Mouse (Mus musculus) midbrain, embryonic 11.5 days (tissue): ENCODE data around the gene Csnk2a1. TPM values are rescaled to one million over a fixed set of nuclear protein-coding genes. Genes with fewer than 3 reads are reported as not detected.
A peak's percentile ranks its signal among the peaks of the same experiment; 100 is the strongest.

ENCODE experiments used
- ATAC-seq: fragments of 200-750 bp; cut with Nextera tagmentation; 2 replicates; pipeline ENCODE4 v1.8.0; 2017; ENCODE audit warnings: moderate TSS enrichment, moderate library complexity; ENCODE audit not compliant: low FRiP score
- DNase-seq: peaks from one replicate; pipeline ENCODE4 v3.0.0; 2015; ENCODE audit warnings: low spot score; ENCODE audit errors: missing footprints
- H3K27ac ChIP-seq: fragments of 300-500 bp; sonication (generic); 2 replicates; pipeline ENCODE4 v1.5.1; 2014; ENCODE audit warnings: low read depth, low read length
- H3K27me3 ChIP-seq: fragments of 300-500 bp; sonication (generic); 2 replicates; pipeline ENCODE4 v1.6.1; 2014; ENCODE audit warnings: mild to moderate bottlenecking, low read length, moderate library complexity, mixed read lengths; ENCODE audit not compliant: control insufficient read depth, insufficient read depth
- H3K36me3 ChIP-seq: fragments of 300-500 bp; sonication (generic); 2 replicates; pipeline ENCODE4 v1.6.1; 2014; ENCODE audit warnings: mild to moderate bottlenecking, low read length, moderate library complexity, mixed read lengths; ENCODE audit not compliant: control insufficient read depth, insufficient read depth
- H3K4me1 ChIP-seq: fragments of 300-500 bp; sonication (generic); 2 replicates; pipeline ENCODE4 v1.6.1; 2014; ENCODE audit warnings: low read length; ENCODE audit not compliant: control insufficient read depth, insufficient read depth
- H3K4me2 ChIP-seq: fragments of 300-500 bp; sonication (generic); 2 replicates; pipeline ENCODE4 v1.6.1; 2014; ENCODE audit warnings: mild to moderate bottlenecking, moderate library complexity
- H3K4me3 ChIP-seq: fragments of 300-500 bp; sonication (generic); 2 replicates; pipeline ENCODE4 v1.5.1; 2014; ENCODE audit warnings: low read depth, low read length
- H3K9ac ChIP-seq: fragments of 300-500 bp; sonication (generic); 2 replicates; pipeline ENCODE4 v1.6.1; 2014; ENCODE audit warnings: low read length
- H3K9me3 ChIP-seq: fragments of 300-500 bp; sonication (generic); 2 replicates; pipeline ENCODE4 v1.6.1; 2016; ENCODE audit warnings: low read length; ENCODE audit not compliant: control insufficient read depth
- WGBS: fragments of 180-500 bp; shearing (Covaris S2); extraction: QIAGEN DNeasy Blood & Tissue Kit; methylation state at CpG from one replicate; pipeline ENCODE4 v1.1.7; 2014; 5-methylcytosine and 5-hydroxymethylcytosine counted together
- polyA plus RNA-seq: library from polyadenylated mRNA; unstranded; fragments of >200 nt; fragmentation: Nextera tagmentation; extraction: Ambion mirVana; gene quantifications from 2 replicates; pipeline ENCODE4 v1.2.1, GENCODE M21; 2014

The Csnk2a1 gene
- polyA plus RNA-seq = 60.1 and 63.8 TPM in 2 replicates

DNA sequence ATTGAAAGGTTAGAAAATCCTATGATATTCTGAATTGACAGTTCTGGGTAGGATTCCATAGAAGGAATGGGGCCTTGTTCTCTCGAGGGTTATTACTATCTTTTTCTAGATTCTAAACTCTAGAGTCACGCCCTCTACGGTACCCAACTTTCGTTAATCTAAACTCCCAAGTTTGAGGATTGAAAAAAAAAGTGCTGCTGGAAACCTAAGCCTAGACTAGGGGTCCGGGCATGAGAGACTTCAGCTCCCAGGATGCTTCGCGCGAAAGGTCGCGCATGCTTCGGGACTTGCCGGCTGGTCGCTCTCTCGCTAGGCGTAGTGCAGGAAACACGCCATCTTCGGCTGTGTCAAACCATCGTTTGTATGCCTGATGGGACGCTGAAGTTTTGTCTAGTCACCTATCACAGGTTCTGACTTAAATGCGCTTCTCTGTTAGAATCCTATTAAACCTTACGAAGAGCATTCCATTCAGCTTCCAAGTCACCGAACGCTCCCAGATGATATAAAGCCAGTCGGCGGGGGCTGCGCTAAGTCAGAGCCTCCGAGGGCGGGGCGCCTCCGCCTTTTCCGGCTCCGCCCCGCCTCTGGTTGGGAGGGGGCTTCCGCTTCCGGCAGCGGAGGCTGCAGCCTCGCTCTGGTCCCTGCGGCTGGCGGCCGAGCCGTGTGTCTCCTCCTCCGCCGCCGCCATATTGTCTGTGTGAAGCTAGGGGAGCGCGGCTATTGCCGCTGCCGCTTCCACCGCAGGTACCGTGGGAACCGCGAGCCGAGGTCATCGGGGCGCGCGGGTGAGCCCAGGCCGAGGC is at the start of gene Csnk2a1:
Gene Csnk2a1 (plus strand): TSS at position 592 of the 803 bp plus-strand sequence.
- Histone ChIP-seq H3K27ac (peak within 1 kb of the TSS; percentile 90), H3K4me1 (peaks cover 15% of the 10 kb centered on the region), H3K9ac (peak within 1 kb of the TSS; percentile 96), H3K4me3 (peak within 1 kb of the TSS; percentile 81), H3K4me2 (peak within 1 kb of the TSS; percentile 75), H3K36me3 (no peaks in the 10 kb centered on the region), H3K9me3 (no peaks in the 10 kb centered on the region), H3K27me3 (no peaks in the 10 kb centered on the region)
- WGBS = under 1% methylated on average over 54 of the region's 58 CpGs
- DNase-seq = peak; percentile 99
- peak; percentile 96 for ATAC-seq

DNA sequence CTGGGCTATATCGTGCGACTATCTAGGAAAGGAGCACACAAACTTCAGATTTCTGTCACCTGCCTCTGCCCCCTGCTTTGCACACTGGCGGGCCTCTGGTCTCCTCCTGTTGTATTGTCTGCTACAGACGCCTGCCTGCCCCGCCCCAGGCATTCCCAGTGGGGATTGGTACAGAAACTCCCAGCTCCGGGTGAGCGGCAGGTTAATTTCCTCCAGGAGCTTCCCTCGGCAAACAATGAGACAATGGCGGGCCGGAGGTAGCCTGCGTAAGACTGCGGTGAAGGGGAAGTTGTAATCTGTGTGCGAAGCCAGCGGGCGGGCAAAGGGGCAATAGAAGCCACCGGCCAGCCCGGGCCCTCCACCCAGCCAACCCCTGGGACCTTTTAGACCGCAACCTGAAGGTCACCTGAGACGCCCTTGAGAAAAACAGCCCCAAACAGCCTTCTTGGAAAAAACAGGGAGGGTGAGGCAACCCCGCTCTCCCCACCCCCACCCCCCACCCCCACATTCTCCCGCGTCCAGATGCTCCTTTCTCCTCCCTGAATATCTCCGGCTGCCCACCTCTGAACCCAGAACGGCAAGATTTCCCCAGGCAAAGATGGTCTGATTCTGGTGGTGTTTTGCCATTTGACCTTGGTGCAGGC is 49.4 kb upstream of the Csnk2a1 start:
- H3K9ac ChIP-seq = no peak overlapping the region; the same call in 1 of the 2 replicates
- no peak overlapping the region for H3K27ac ChIP-seq
- no peaks in the 10 kb centered on the region for H3K27me3 ChIP-seq
- peak; percentile 59; the same call in 1 of the 2 replicates for ATAC-seq
- H3K4me1 ChIP-seq = no peaks in the 10 kb centered on the region
- H3K9me3 ChIP-seq = no peaks in the 10 kb centered on the region
- 11% methylated on average over 24 of the region's 24 CpGs for WGBS
- H3K36me3 ChIP-seq = no peaks in the 10 kb centered on the region
- no peak overlapping the region for H3K4me3 ChIP-seq
- no peak for DNase-seq
- H3K4me2 ChIP-seq = peak overlapping the region; percentile 36

DNA sequence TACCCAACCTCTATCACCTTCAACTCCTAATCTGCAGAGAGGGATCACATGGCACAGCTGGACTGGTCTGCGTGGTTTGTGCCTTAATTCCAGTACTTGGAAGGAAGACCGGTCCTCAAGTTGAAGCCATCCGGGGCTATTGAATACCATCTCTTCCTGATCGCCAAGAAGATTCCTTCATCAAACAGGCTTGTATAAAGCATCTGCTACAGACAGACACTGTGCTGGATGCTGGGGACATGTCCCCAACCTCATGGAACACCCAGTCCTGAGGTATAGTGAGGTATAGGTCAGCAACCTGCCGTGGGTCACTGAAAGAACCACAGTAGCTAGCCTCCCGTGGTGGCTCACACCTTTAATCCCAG is 48.9 kb upstream of the Csnk2a1 start:
- WGBS = 73% methylated on average over 6 of the region's 6 CpGs
- Histone ChIP-seq H3K4me2 (no peak overlapping the region), H3K36me3 (no peaks in the 10 kb centered on the region), H3K27ac (no peak overlapping the region), H3K9ac (no peak overlapping the region; the same call in 1 of the 2 replicates), H3K9me3 (no peaks in the 10 kb centered on the region), H3K4me1 (no peaks in the 10 kb centered on the region), H3K27me3 (no peaks in the 10 kb centered on the region), H3K4me3 (no peak overlapping the region)
- ATAC-seq (no peak), DNase-seq (no peak)

DNA sequence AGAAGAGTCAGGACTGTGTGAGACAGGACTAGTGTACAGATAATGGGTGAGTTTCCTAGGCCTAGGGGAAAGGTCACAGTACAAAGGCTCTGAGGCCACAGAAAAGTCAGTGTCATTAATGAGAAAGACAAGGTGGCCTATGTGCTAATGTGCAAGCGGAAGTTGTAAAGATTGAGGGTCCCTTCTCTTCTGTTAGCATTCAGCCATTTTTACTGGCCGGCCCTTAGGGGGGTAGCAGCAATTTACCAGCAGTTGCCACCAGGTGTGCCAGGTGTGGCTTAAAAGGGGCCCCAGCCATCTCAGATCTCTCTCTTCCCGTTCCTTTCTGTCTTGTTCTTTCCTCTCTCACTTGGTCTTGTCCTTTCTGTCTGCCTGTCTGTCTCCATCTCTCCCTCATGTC is 48.3 kb upstream of the Csnk2a1 start:
- Histone ChIP-seq H3K27ac (no peak overlapping the region), H3K27me3 (no peaks in the 10 kb centered on the region), H3K4me1 (no peaks in the 10 kb centered on the region), H3K4me2 (no peak overlapping the region), H3K36me3 (no peaks in the 10 kb centered on the region), H3K9ac (no peak overlapping the region), H3K9me3 (no peaks in the 10 kb centered on the region), H3K4me3 (no peak overlapping the region)
- 90% methylated on average over 3 of the region's 3 CpGs for WGBS
- ATAC-seq = no peak
- DNase-seq = no peak

DNA sequence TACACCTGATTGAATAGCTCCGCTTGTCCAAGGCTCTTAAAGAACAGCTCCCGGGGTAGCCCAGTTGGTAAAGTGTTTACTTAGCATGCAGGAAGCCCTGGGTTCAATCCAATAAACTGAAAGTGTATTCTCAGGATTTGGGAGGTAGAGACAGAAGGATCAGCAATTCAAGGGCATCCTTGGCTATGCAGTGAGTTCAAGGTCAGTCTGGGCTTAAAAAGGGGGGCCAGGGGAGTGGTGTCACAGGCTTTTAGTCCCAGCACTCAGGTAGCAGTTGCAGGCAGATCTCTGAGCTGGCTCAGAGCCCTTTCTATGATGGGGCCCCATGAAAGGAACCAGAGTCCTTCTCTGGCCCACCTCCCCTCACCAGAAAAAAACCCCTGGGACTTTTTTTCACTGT is 47.3 kb upstream of the Csnk2a1 start:
- no peak for DNase-seq
- no peak overlapping the region for H3K4me2 ChIP-seq
- WGBS = 72% methylated on average over 2 of the region's 2 CpGs

DNA sequence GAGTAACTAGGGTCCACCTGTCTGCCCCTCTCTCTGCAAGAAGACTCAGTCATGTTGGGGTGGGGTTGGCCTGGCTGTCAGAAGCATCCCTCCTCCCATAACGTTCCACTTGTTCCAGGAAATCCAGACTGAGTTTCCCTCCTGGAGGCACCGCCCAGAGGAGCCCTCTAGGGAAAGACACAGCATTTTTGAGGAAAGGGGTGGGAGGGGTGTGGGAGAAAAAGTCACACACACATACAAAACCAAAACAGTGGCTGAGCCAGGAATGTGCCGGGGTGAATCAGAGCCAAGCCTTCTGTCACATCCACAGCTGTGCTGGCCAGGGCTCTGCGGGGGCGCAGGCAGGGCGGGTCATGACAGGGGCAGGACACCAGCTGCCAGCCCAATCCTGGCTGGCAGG is 46.3 kb upstream of the Csnk2a1 start:
- H3K9ac ChIP-seq = no peak overlapping the region
- WGBS = 78% methylated on average over 6 of the region's 6 CpGs
- no peaks in the 10 kb centered on the region for H3K9me3 ChIP-seq

More for the DNA sequence above, 47.3 kb upstream of the Csnk2a1 start:
- Histone ChIP-seq H3K4me3 (no peak overlapping the region), H3K36me3 (no peaks in the 10 kb centered on the region), H3K4me1 (no peaks in the 10 kb centered on the region), H3K27me3 (no peaks in the 10 kb centered on the region), H3K9me3 (no peaks in the 10 kb centered on the region), H3K27ac (no peak overlapping the region), H3K9ac (no peak overlapping the region)
- no peak for ATAC-seq

DNA sequence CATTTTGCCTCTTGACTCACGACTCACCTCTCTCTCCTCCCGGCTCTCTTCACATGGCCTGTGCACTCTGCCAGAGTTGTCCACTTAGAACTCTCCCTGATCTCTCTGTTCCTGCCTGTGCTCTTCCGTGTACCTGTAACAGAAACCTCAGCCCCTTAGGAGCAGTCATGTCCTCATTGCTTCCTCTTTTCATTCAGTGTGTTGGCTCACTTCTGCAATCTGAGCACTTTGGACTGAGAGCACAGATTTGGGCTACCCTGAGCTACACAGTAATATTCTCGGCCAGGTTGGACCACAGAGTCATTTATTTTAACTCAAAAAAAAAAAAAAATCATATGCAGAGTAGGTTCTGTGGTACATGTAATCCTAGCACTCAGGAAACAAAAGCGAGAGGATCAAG is 39.5 kb upstream of the Csnk2a1 start:
- H3K9me3 ChIP-seq = no peaks in the 10 kb centered on the region
- no peaks in the 10 kb centered on the region for H3K4me1 ChIP-seq
- H3K27me3 ChIP-seq = no peaks in the 10 kb centered on the region
- no peak overlapping the region for H3K27ac ChIP-seq
- ATAC-seq (no peak), DNase-seq (no peak)
- H3K36me3 ChIP-seq = no peaks in the 10 kb centered on the region
- 90% methylated on average over 5 of the region's 5 CpGs for WGBS
- no peak overlapping the region for H3K9ac ChIP-seq
- H3K4me2 ChIP-seq = no peak overlapping the region
- no peak overlapping the region for H3K4me3 ChIP-seq

More for the DNA sequence above, 46.3 kb upstream of the Csnk2a1 start:
- ATAC-seq (no peak), DNase-seq (no peak)
- no peak overlapping the region for H3K4me3 ChIP-seq
- no peak overlapping the region for H3K4me2 ChIP-seq
- H3K27ac ChIP-seq = no peak overlapping the region
- no peaks in the 10 kb centered on the region for H3K4me1 ChIP-seq
- no peaks in the 10 kb centered on the region for H3K36me3 ChIP-seq
- no peaks in the 10 kb centered on the region for H3K27me3 ChIP-seq

DNA sequence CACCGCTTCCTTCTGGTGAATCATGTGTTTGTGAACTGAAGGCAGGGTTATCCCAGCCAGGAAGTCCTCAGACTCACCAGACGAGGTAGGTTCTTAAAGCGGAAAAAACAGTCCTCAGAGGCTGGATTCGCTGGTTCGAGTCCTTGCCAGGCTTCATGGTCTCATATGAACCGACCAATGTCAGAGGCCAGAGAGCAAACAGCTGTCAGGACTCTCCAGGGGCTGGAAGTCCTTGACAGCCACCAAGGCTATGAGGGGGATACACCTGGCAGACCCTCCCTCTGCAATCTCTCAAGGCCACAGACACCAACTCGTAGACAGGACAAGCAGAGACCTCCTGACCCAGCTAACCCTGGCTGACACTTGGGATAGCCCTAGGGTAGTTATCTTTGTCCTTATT is 37.4 kb upstream of the Csnk2a1 start:
- Histone ChIP-seq H3K9ac (no peak overlapping the region), H3K9me3 (no peaks in the 10 kb centered on the region), H3K4me2 (no peak overlapping the region), H3K4me3 (no peak overlapping the region), H3K4me1 (no peaks in the 10 kb centered on the region), H3K27me3 (no peaks in the 10 kb centered on the region), H3K27ac (no peak overlapping the region), H3K36me3 (no peaks in the 10 kb centered on the region)
- no peak for DNase-seq
- ATAC-seq = no peak
- 80% methylated on average over 7 of the region's 7 CpGs for WGBS

DNA sequence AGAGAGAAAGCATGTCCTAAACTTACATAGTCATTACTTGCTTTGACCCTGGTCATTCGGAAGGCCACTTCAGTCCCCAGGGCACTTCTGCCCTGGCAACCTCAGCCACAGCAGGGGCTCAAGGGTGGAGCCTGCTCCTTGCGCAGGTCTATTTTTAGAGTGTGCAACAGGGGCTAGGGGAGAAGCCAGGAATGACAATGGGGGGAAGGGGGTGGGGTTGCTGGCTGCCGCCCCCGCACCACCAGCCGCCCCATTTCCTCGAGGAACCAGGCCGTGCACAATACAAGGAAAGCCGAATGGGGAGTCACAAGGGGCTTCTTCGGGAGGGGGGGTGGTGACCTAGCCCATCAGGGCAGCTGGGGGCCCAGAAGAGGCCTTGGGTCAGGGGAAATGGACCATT is 37.0 kb upstream of the Csnk2a1 start:
- Histone ChIP-seq H3K27me3 (no peaks in the 10 kb centered on the region), H3K4me1 (no peaks in the 10 kb centered on the region), H3K9me3 (no peaks in the 10 kb centered on the region), H3K27ac (no peak overlapping the region), H3K9ac (no peak overlapping the region), H3K4me2 (no peak overlapping the region), H3K36me3 (no peaks in the 10 kb centered on the region), H3K4me3 (no peak overlapping the region)
- DNase-seq = no peak
- 71% methylated on average over 9 of the region's 9 CpGs for WGBS
- no peak for ATAC-seq
